Mouse (Mus musculus): ENCODE measurements around the gene Mcrip1. TPM values are rescaled to one million over a fixed set of nuclear protein-coding genes. Genes with fewer than 3 reads are reported as not detected.

Mcrip1 gene
- polyA plus RNA-seq, 1 experiment, result 191 TPM

GRCm38 (mm10) chr11:120530085-120530964 is 19.2 kb downstream of the Mcrip1 start, which contains the start of gene Gcgr:
TSS of gene Gcgr (plus strand) at chr11:120530699.
- 16% methylated on average over 62 of the region's 62 CpGs for WGBS
- Histone ChIP-seq H3K27me3 (ENCODE audit: control insufficient read depth, insufficient read depth, low read length) (peaks cover 17% of the 10 kb centered on the region; the same call in 1 of the 2 replicates), H3K36me3 (ENCODE audit: control insufficient read depth, insufficient read depth, low read length) (no peaks in the 10 kb centered on the region), H3K4me1 (replicated peaks; ENCODE audit: control insufficient read depth, insufficient read depth, low read length) (peaks cover 5% of the 10 kb centered on the region; the same call in 1 of the 2 replicates), H3K27ac (ENCODE audit: control insufficient read depth, insufficient read depth, low read length) (no peak within 1 kb of the TSS), H3K4me3 (ENCODE audit: control insufficient read depth, insufficient read depth, low read length) (no peak within 1 kb of the TSS)
- no peak for DNase-seq
- TF ChIP-seq CTCF (IDR thresholded peaks at IDR 0.05; ENCODE audit: borderline replicate concordance, control insufficient read depth, extremely low read depth, insufficient read depth, low read length, poor library complexity) (no peak), POLR2A (IDR thresholded peaks at IDR 0.05; ENCODE audit: control insufficient read depth, extremely low read depth, insufficient read depth, low read length, poor library complexity) (no peak)

- no peak for DNase-seq
- H3K27ac ChIP-seq (ENCODE audit: control insufficient read depth, insufficient read depth, low read length), result no peak overlapping the region
- no peaks in the 10 kb centered on the region for H3K36me3 ChIP-seq (ENCODE audit: control insufficient read depth, insufficient read depth, low read length)
- no peak overlapping the region for H3K4me3 ChIP-seq (ENCODE audit: control insufficient read depth, insufficient read depth, low read length)
- TF ChIP-seq POLR2A (IDR thresholded peaks at IDR 0.05; ENCODE audit: control insufficient read depth, extremely low read depth, insufficient read depth, low read length, poor library complexity), result no peak
- TF ChIP-seq CTCF (IDR thresholded peaks at IDR 0.05; ENCODE audit: borderline replicate concordance, control insufficient read depth, extremely low read depth, insufficient read depth, low read length, poor library complexity), result no peak
- H3K4me1 ChIP-seq (replicated peaks; ENCODE audit: control insufficient read depth, insufficient read depth, low read length), result peaks cover 5% of the 10 kb centered on the region; the same call in 1 of the 2 replicates
- WGBS, result 93% methylated on average over 4 of the region's 4 CpGs
- H3K27me3 ChIP-seq (ENCODE audit: control insufficient read depth, insufficient read depth, low read length), result peaks cover 17% of the 10 kb centered on the region; the same call in 1 of the 2 replicates
These were observed 20.6 kb downstream of the Mcrip1 start for GRCm38 (mm10) chr11:120528903-120529302.

- H3K27ac ChIP-seq (ENCODE audit: control insufficient read depth, insufficient read depth, low read length), result no peak overlapping the region
- TF ChIP-seq POLR2A (IDR thresholded peaks at IDR 0.05; ENCODE audit: control insufficient read depth, extremely low read depth, insufficient read depth, low read length, poor library complexity) (no peak), CTCF (IDR thresholded peaks at IDR 0.05; ENCODE audit: borderline replicate concordance, control insufficient read depth, extremely low read depth, insufficient read depth, low read length, poor library complexity) (no peak)
These were observed 21.7 kb downstream of the Mcrip1 start for GRCm38 (mm10) chr11:120527690-120528354.

GRCm38 (mm10) chr11:120525959-120526358 is 23.6 kb downstream of the Mcrip1 start:
- Histone ChIP-seq H3K27me3 (ENCODE audit: control insufficient read depth, insufficient read depth, low read length) (peaks cover 5% of the 10 kb centered on the region; the same call in 1 of the 2 replicates), H3K27ac (ENCODE audit: control insufficient read depth, insufficient read depth, low read length) (no peak overlapping the region), H3K4me3 (ENCODE audit: control insufficient read depth, insufficient read depth, low read length) (no peak overlapping the region), H3K36me3 (ENCODE audit: control insufficient read depth, insufficient read depth, low read length) (no peaks in the 10 kb centered on the region), H3K4me1 (replicated peaks; ENCODE audit: control insufficient read depth, insufficient read depth, low read length) (peaks cover 4% of the 10 kb centered on the region; the same call in 1 of the 2 replicates)
- no peak for DNase-seq
- 93% methylated on average over 2 of the region's 2 CpGs for WGBS
- no peak for TF ChIP-seq CTCF (IDR thresholded peaks at IDR 0.05; ENCODE audit: borderline replicate concordance, control insufficient read depth, extremely low read depth, insufficient read depth, low read length, poor library complexity)
- no peak for TF ChIP-seq POLR2A (IDR thresholded peaks at IDR 0.05; ENCODE audit: control insufficient read depth, extremely low read depth, insufficient read depth, low read length, poor library complexity)

More at GRCm38 (mm10) chr11:120527690-120528354, 21.7 kb downstream of the Mcrip1 start:
- DNase-seq, result no peak
- no peak overlapping the region for H3K4me3 ChIP-seq (ENCODE audit: control insufficient read depth, insufficient read depth, low read length)
- H3K27me3 ChIP-seq (ENCODE audit: control insufficient read depth, insufficient read depth, low read length), result peaks cover 17% of the 10 kb centered on the region; the same call in 1 of the 2 replicates
- H3K4me1 ChIP-seq (replicated peaks; ENCODE audit: control insufficient read depth, insufficient read depth, low read length), result peaks cover 5% of the 10 kb centered on the region; the same call in 1 of the 2 replicates
- no peaks in the 10 kb centered on the region for H3K36me3 ChIP-seq (ENCODE audit: control insufficient read depth, insufficient read depth, low read length)
- WGBS, result 73% methylated on average over 9 of the region's 9 CpGs

- H3K36me3 ChIP-seq (ENCODE audit: control insufficient read depth, insufficient read depth, low read length), result no peaks in the 10 kb centered on the region
- WGBS, result 92% methylated on average over 8 of the region's 8 CpGs
- no peak for TF ChIP-seq POLR2A (IDR thresholded peaks at IDR 0.05; ENCODE audit: control insufficient read depth, extremely low read depth, insufficient read depth, low read length, poor library complexity)
- TF ChIP-seq CTCF (IDR thresholded peaks at IDR 0.05; ENCODE audit: borderline replicate concordance, control insufficient read depth, extremely low read depth, insufficient read depth, low read length, poor library complexity), result no peak
These were observed 26.9 kb downstream of the Mcrip1 start for GRCm38 (mm10) chr11:120522581-120522980.

GRCm38 (mm10) chr11:120520967-120521540 is 28.5 kb downstream of the Mcrip1 start:
- Histone ChIP-seq H3K27me3 (ENCODE audit: control insufficient read depth, insufficient read depth, low read length) (no peaks in the 10 kb centered on the region), H3K4me1 (replicated peaks; ENCODE audit: control insufficient read depth, insufficient read depth, low read length) (no peaks in the 10 kb centered on the region), H3K4me3 (ENCODE audit: control insufficient read depth, insufficient read depth, low read length) (no peak overlapping the region), H3K27ac (ENCODE audit: control insufficient read depth, insufficient read depth, low read length) (no peak overlapping the region), H3K36me3 (ENCODE audit: control insufficient read depth, insufficient read depth, low read length) (no peaks in the 10 kb centered on the region)
- 93% methylated on average over 5 of the region's 5 CpGs for WGBS
- TF ChIP-seq POLR2A (IDR thresholded peaks at IDR 0.05; ENCODE audit: control insufficient read depth, extremely low read depth, insufficient read depth, low read length, poor library complexity) (no peak), CTCF (IDR thresholded peaks at IDR 0.05; ENCODE audit: borderline replicate concordance, control insufficient read depth, extremely low read depth, insufficient read depth, low read length, poor library complexity) (no peak)
- DNase-seq, result no peak

More at GRCm38 (mm10) chr11:120522581-120522980, 26.9 kb downstream of the Mcrip1 start:
- no peaks in the 10 kb centered on the region for H3K27me3 ChIP-seq (ENCODE audit: control insufficient read depth, insufficient read depth, low read length)
- H3K4me3 ChIP-seq (ENCODE audit: control insufficient read depth, insufficient read depth, low read length), result no peak overlapping the region
- DNase-seq, result no peak
- H3K27ac ChIP-seq (ENCODE audit: control insufficient read depth, insufficient read depth, low read length), result no peak overlapping the region
- H3K4me1 ChIP-seq (replicated peaks; ENCODE audit: control insufficient read depth, insufficient read depth, low read length), result no peaks in the 10 kb centered on the region

Data from thymus, adult 2 months (tissue).